Mouse (Mus musculus): ENCODE data around the gene Gclc.

DNA sequence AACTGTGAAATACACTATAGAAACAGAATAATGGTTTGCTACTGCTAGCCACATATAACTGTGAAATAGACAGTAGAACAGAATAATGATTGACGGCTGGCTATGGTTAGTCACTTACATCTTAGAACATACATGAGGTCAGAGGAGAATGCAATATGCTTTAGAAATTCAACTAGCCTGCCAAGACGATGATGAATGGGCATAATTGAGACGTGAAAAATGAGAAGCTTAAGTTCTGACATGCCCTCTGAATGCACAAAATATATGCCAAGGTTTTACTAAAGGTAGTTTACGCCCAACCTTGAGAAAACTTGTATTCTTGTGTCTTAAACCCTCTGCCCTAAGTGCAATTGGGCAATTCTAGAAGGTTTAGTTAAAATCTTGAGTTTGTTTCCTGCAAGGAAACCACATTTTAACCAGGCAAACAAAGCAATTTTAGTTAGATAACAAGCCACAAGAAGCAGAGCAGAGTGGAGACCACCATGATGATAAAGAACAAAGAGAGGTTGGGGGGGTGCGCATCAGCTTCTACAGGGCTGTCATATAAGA, 43.2 kb upstream of the Gclc start:
- no peak for TF ChIP-seq CTCF (IDR thresholded peaks at IDR 0.05; ENCODE audit: control insufficient read depth, insufficient read depth, insufficient read length)
- TF ChIP-seq FOSL1 (IDR thresholded peaks at IDR 0.05; ENCODE audit: insufficient read depth, low read length, poor library complexity, severe bottlenecking): no peak
- TF ChIP-seq USF1 (IDR thresholded peaks at IDR 0.05; ENCODE audit: low read depth): no peak
- TF ChIP-seq MAX (IDR thresholded peaks at IDR 0.05): no peak
